ENCODE assay signal across 20 mouse cellular contexts in genomic region chr14:66510750-66511149, GRCm38 (mm10).
DNase-seq lines count a peak whose midpoint lies in the region; ATAC-seq and TF ChIP-seq lines count a peak whose summit lies in the region.
"Had no signal": no experiment of that assay in that cellular context is flagged by ENCODE, and none has a peak within 500 bp of the region (broad histone marks: within the 10 kb centered on the region; RNA-seq: fewer than 3 reads in every experiment).

No protein-coding gene starts in this region.

- H3K4me2 ChIP-seq in liver, embryonic 11.5 days = no peak overlapping the region
- H3K4me2 ChIP-seq in midbrain, postnatal 0 days (ENCODE audit: low read depth, low read length, poor library complexity, severe bottlenecking) = no peak overlapping the region
- H3K4me2 ChIP-seq: embryonic facial prominence, embryonic 13.5 days; heart, embryonic 11.5 days; liver, embryonic 13.5 days had no signal

- H3K27ac ChIP-seq in liver, adult 2 months (replicated peaks; ENCODE audit: insufficient read depth, low read depth, low read length) = no peak overlapping the region
- H3K27ac ChIP-seq in liver, embryonic 11.5 days (ENCODE audit: low read depth, low read length) = no peak overlapping the region
- H3K27ac ChIP-seq in brown adipose tissue, adult 24 weeks (replicated peaks; ENCODE audit: low read depth, low read length) = peak overlapping the region; percentile 49
- no peak overlapping the region for H3K27ac ChIP-seq in midbrain, postnatal 0 days (ENCODE audit: low read depth, low read length)
- H3K27ac ChIP-seq: embryonic facial prominence, embryonic 13.5 days; liver, embryonic 13.5 days had no signal

- no peak for ATAC-seq in liver, embryonic 11.5 days (replicated peaks; ENCODE audit: low FRiP score)
- no peak for ATAC-seq in midbrain, postnatal 0 days (ENCODE audit: low FRiP score)
- ATAC-seq: lung, postnatal 0 days; Patski had no signal

- no peaks in the 10 kb centered on the region for H3K79me2 ChIP-seq in liver, adult 2 months (ENCODE audit: control insufficient read depth, insufficient read depth, low read length)

- WGBS in liver, adult 2 months = 73% methylated on average over 5 of the region's 5 CpGs
- WGBS in liver, embryonic 11.5 days = 84% methylated on average over 5 of the region's 5 CpGs
- 24% methylated on average over 5 of the region's 5 CpGs for WGBS in midbrain, postnatal 0 days

- H3K9me3 ChIP-seq in liver, embryonic 11.5 days (ENCODE audit: control insufficient read depth, low read length) = no peaks in the 10 kb centered on the region
- no peaks in the 10 kb centered on the region for H3K9me3 ChIP-seq in midbrain, postnatal 0 days (ENCODE audit: low read length)
- H3K9me3 ChIP-seq: embryonic facial prominence, embryonic 13.5 days; liver, embryonic 13.5 days had no signal

- no peaks in the 10 kb centered on the region for H3K36me3 ChIP-seq in liver, adult 2 months (ENCODE audit: control insufficient read depth, insufficient read depth, low read length)
- no peaks in the 10 kb centered on the region for H3K36me3 ChIP-seq in liver, embryonic 11.5 days (ENCODE audit: control insufficient read depth, insufficient read depth, low read length)
- no peaks in the 10 kb centered on the region for H3K36me3 ChIP-seq in midbrain, postnatal 0 days (ENCODE audit: insufficient read depth, low read length)
- H3K36me3 ChIP-seq: embryonic facial prominence, embryonic 13.5 days; liver, embryonic 13.5 days had no signal

- DNase-seq in cerebellum, postnatal 25 days = peak; percentile 3 to 6
- no peak for DNase-seq in cerebellum, adult 18-20 months
- peak; percentile 26 for DNase-seq in liver, adult 2 months (ENCODE audit: extremely low read depth, low read depth, low spot score)
- DNase-seq in liver, embryonic 11.5 days (ENCODE audit: low spot score) = no peak
- peak; percentile 52 for DNase-seq in midbrain, postnatal 0 days (ENCODE audit: low spot score)
- no peak for DNase-seq in layer of hippocampus, adult 11-12 months (ENCODE audit: low spot score)
- DNase-seq in layer of hippocampus, adult 9-11 months = no peak
- DNase-seq: gastrocnemius, postnatal 10 days; heart, postnatal 36 days; kidney, adult 11 months; kidney, postnatal 25 days; liver, embryonic 13.5 days; right cerebral cortex, postnatal 25 days; thymus, adult 18-20 months had no signal

- no peak for TF ChIP-seq POLR2A in liver, adult 2 months (IDR thresholded peaks at IDR 0.05; ENCODE audit: extremely low read depth, insufficient read depth, low read length)

- TF ChIP-seq CTCF in liver, adult 2 months (IDR thresholded peaks at IDR 0.05; ENCODE audit: low read depth, low read length) = no peak
- TF ChIP-seq CTCF in midbrain, postnatal 0 days (IDR thresholded peaks at IDR 0.05) = no peak

- no peaks in the 10 kb centered on the region for H3K4me1 ChIP-seq in liver, adult 2 months (ENCODE audit: control insufficient read depth, insufficient read depth, low read length)
- no peaks in the 10 kb centered on the region for H3K4me1 ChIP-seq in liver, embryonic 11.5 days (replicated peaks; ENCODE audit: control insufficient read depth, insufficient read depth, low read length)
- H3K4me1 ChIP-seq in brown adipose tissue, adult 24 weeks (ENCODE audit: control insufficient read depth, insufficient read depth, insufficient read length, low read length) = peaks cover 4% of the 10 kb centered on the region; the same call in 1 of the 2 replicates
- H3K4me1 ChIP-seq in midbrain, postnatal 0 days (ENCODE audit: insufficient read depth, low read length) = no peaks in the 10 kb centered on the region
- H3K4me1 ChIP-seq: embryonic facial prominence, embryonic 13.5 days; liver, embryonic 13.5 days; megakaryocyte, embryonic 14.5 days had no signal

- no peak overlapping the region for H3K9ac ChIP-seq in liver, adult 2 months (ENCODE audit: low read depth, low read length)
- H3K9ac ChIP-seq in liver, embryonic 11.5 days (ENCODE audit: low read depth, low read length) = no peak overlapping the region
- H3K9ac ChIP-seq in midbrain, postnatal 0 days (replicated peaks; ENCODE audit: low read length, poor library complexity, severe bottlenecking) = no peak overlapping the region
- H3K9ac ChIP-seq: embryonic facial prominence, embryonic 13.5 days; liver, embryonic 13.5 days had no signal

- no peak overlapping the region for H3K4me3 ChIP-seq in liver, adult 2 months (ENCODE audit: insufficient read depth, low read depth, low read length)
- H3K4me3 ChIP-seq in liver, embryonic 11.5 days (ENCODE audit: low read depth, low read length) = no peak overlapping the region
- H3K4me3 ChIP-seq in brown adipose tissue, adult 24 weeks (ENCODE audit: insufficient read depth, low read depth, low read length) = no peak overlapping the region
- H3K4me3 ChIP-seq in midbrain, postnatal 0 days (ENCODE audit: low read depth, low read length) = no peak overlapping the region
- H3K4me3 ChIP-seq: embryonic facial prominence, embryonic 13.5 days; liver, embryonic 13.5 days; megakaryocyte, embryonic 14.5 days had no signal

- H3K27me3 ChIP-seq in liver, adult 2 months (ENCODE audit: control insufficient read depth, insufficient read depth, low read length) = no peaks in the 10 kb centered on the region
- H3K27me3 ChIP-seq in liver, embryonic 11.5 days (replicated peaks; ENCODE audit: control insufficient read depth, insufficient read depth, low read length) = no peaks in the 10 kb centered on the region
- H3K27me3 ChIP-seq in midbrain, postnatal 0 days (ENCODE audit: insufficient read depth, low read length) = no peaks in the 10 kb centered on the region
- H3K27me3 ChIP-seq: embryonic facial prominence, embryonic 13.5 days; liver, embryonic 13.5 days; megakaryocyte, embryonic 14.5 days had no signal

Comparison
In these comparisons a context has a peak if more than half of its experiments do, and no peak if none do; other contexts are left out.
1. DNase-seq: peak in cerebellum, postnatal 25 days (2 of 2), liver, adult 2 months (single experiment) and midbrain, postnatal 0 days (single experiment); none in cerebellum, adult 18-20 months (0 of 2), liver, embryonic 11.5 days (single experiment), layer of hippocampus, adult 11-12 months (single experiment) and layer of hippocampus, adult 9-11 months (single experiment).